Mouse (Mus musculus) heart, embryonic 13.5 days (tissue): ENCODE results near the gene Gm42688. TPM values are rescaled to one million over a fixed set of nuclear protein-coding genes. Genes with fewer than 3 reads are reported as not detected.

Source experiments
- microRNA counts: library from miRNA; unstranded; fragments of <30 nt; microRNA quantifications from one replicate; lab custom pipeline; 2016
- microRNA-seq: library from miRNA; unstranded; fragments of <30 nt; microRNA quantifications from one replicate; pipeline ENCODE4, GENCODE M21; 2016
- polyA plus RNA-seq: library from polyadenylated mRNA; unstranded; fragments of >200 nt; fragmentation: Nextera tagmentation; extraction: Ambion mirVana; gene quantifications from 2 replicates; pipeline ENCODE4 v1.2.1, GENCODE M21; 2015

Gene Gm42688
- polyA plus RNA-seq, 1 experiment from 2014 or later = 1.6 TPM

MicroRNAs within 50 kb of the gene (microRNA counts, 519-probe panel; counts per million panel counts)
- microRNA mmu-miR-3470a+mmu-miR-3470b (lab: Ali Mortazavi, UCI) = 209 counts per million, percentile 61 among the panel's probes with 10 or more counts

Small RNAs within 50 kb of the gene (microRNA-seq; reads per million reads assigned to microRNA genes)
- gene Mir3470a = not detected

Other genes starting within 250 kb of the Gm42688 start
- gene Sema4f, start 161.8 kb upstream of the Gm42688 start, polyA plus RNA-seq = 0.52 and 0.78 TPM in 2 replicates
- 1.5 and 1.7 TPM in 2 replicates for gene M1ap, start 154.7 kb upstream of the Gm42688 start, polyA plus RNA-seq
- gene Dok1, start 68.1 kb upstream of the Gm42688 start, polyA plus RNA-seq = 7.6 and 9.3 TPM in 2 replicates
- gene Loxl3, start 67.4 kb upstream of the Gm42688 start, polyA plus RNA-seq = 6.9 and 7.1 TPM in 2 replicates
- 120 and 123 TPM in 2 replicates for gene Aup1, start 47.1 kb upstream of the Gm42688 start, polyA plus RNA-seq
- 80.2 and 94.2 TPM in 2 replicates for gene Htra2, start 46.3 kb upstream of the Gm42688 start, polyA plus RNA-seq
- gene Dqx1, start 43.8 kb upstream of the Gm42688 start, polyA plus RNA-seq = 0.41 and 0.62 TPM in 2 replicates
- 0.23 and 1.0 TPM in 2 replicates for gene Tlx2, start 31.3 kb upstream of the Gm42688 start, polyA plus RNA-seq
- gene Pcgf1, start 23.7 kb upstream of the Gm42688 start, polyA plus RNA-seq = 14.8 and 19.5 TPM in 2 replicates
- 0.20 TPM in 1 of 2 replicates, not detected in the other for gene Lbx2, start 15.2 kb upstream of the Gm42688 start, polyA plus RNA-seq
- gene Ccdc142, start within 50 bp of the Gm42688 start, polyA plus RNA-seq = 1.5 and 1.7 TPM in 2 replicates
- 134 and 176 TPM in 2 replicates for gene Mrpl53, start 7.4 kb downstream of the Gm42688 start, polyA plus RNA-seq
- gene Mogs, start 13.9 kb downstream of the Gm42688 start, polyA plus RNA-seq = 18.5 and 22.0 TPM in 2 replicates
- 88.8 and 99.2 TPM in 2 replicates for gene Wbp1, start 19.9 kb downstream of the Gm42688 start, polyA plus RNA-seq
- 8.2 and 8.7 TPM in 2 replicates for gene Ino80b, start 23.8 kb downstream of the Gm42688 start, polyA plus RNA-seq
- 19.5 and 21.6 TPM in 2 replicates for gene Rtkn, start 33.8 kb downstream of the Gm42688 start, polyA plus RNA-seq
- 7.0 and 7.5 TPM in 2 replicates for gene Wdr54, start 54.8 kb downstream of the Gm42688 start, polyA plus RNA-seq
- gene 1700003E16Rik, start 54.8 kb downstream of the Gm42688 start, polyA plus RNA-seq = 0.55 and 0.64 TPM in 2 replicates
- 62.3 and 65.9 TPM in 2 replicates for gene Dctn1, start 64.3 kb downstream of the Gm42688 start, polyA plus RNA-seq
- gene Slc4a5, start 118.2 kb downstream of the Gm42688 start, polyA plus RNA-seq = 0.11 and 0.37 TPM in 2 replicates
- 27.6 and 30.9 TPM in 2 replicates for gene Mthfd2, start 224.3 kb downstream of the Gm42688 start, polyA plus RNA-seq
- gene Mob1a, start 224.4 kb downstream of the Gm42688 start, polyA plus RNA-seq = 30.4 and 30.7 TPM in 2 replicates
- 233 and 264 TPM in 2 replicates for gene Bola3, start 247.5 kb downstream of the Gm42688 start, polyA plus RNA-seq